In genomic region chr4:135658899-135659298, GRCm38 (mm10) we compare ENCODE assay signal across 20 mouse cellular contexts. TPM values are rescaled to one million over a fixed set of nuclear protein-coding genes. Genes with fewer than 3 reads are reported as not detected.
DNase-seq lines count a peak whose midpoint lies in the region; ATAC-seq and TF ChIP-seq lines count a peak whose summit lies in the region.
"Had no signal": no experiment of that assay in that cellular context is flagged by ENCODE, and none has a peak within 500 bp of the region (broad histone marks: within the 10 kb centered on the region; RNA-seq: fewer than 3 reads in every experiment).

No protein-coding gene starts in this region.

- H3K27ac ChIP-seq in heart, embryonic 14.5 days (replicated peaks in 1 of 2; ENCODE audit: control insufficient read depth in 1 of 2, insufficient read depth in 1 of 2, low read depth in 2 of 2, low read length in 2 of 2): peak overlapping the region; percentile 79 to 92
- peak overlapping the region; percentile 96 for H3K27ac ChIP-seq in heart, embryonic 16.5 days (ENCODE audit: low read length)
- 0 out of 2 replicates have a peak overlapping the region, but pooled peaks have one; percentile 13 for H3K27ac ChIP-seq in stomach, postnatal 0 days (replicated peaks)
- H3K27ac ChIP-seq: forebrain, embryonic 13.5 days; hindbrain, embryonic 12.5 days; kidney, postnatal 0 days; left cerebral cortex, adult 2 months had no signal

- intact Hi-C loops in heart, postnatal 10 days (cut with DNase I): no loop called here

- peak; percentile 91 for DNase-seq in heart, adult 11 months
- DNase-seq in heart, adult 18-20 months: no peak
- no peak for DNase-seq in heart, postnatal 10 days
- no peak for DNase-seq in stomach, postnatal 0 days (ENCODE audit: low spot score)
- DNase-seq in embryo, embryonic 10.5 days (ENCODE audit: low spot score): no peak
- DNase-seq: cerebellum, adult 8-10 months; cerebellum, postnatal 36 days; gastrocnemius, postnatal 36 days; kidney, adult 11 months; layer of hippocampus, adult 9-11 months; right cerebral cortex, adult 18-20 months; right cerebral cortex, postnatal 4 days; thymus, adult 2 months; thymus, postnatal 4 days had no signal

- H3K9me3 ChIP-seq in heart, embryonic 14.5 days (ENCODE audit: control insufficient read depth, low read length): no peaks in the 10 kb centered on the region
- no peaks in the 10 kb centered on the region; the same call in 1 of the 2 replicates for H3K9me3 ChIP-seq in heart, embryonic 16.5 days (replicated peaks; ENCODE audit: control insufficient read depth, low read length)
- H3K9me3 ChIP-seq in stomach, postnatal 0 days (ENCODE audit: control insufficient read depth, low read length): no peaks in the 10 kb centered on the region
- H3K9me3 ChIP-seq: forebrain, embryonic 13.5 days; hindbrain, embryonic 12.5 days had no signal

- ATAC-seq in heart, embryonic 14.5 days (ENCODE audit: insufficient number of reproducible peaks, insufficient read depth, low FRiP score, low read depth): no peak
- no peak for ATAC-seq in heart, embryonic 16.5 days (replicated peaks; ENCODE audit: extremely low read depth, insufficient read depth, low FRiP score)
- no peak for ATAC-seq in stomach, postnatal 0 days (ENCODE audit: low FRiP score, low TSS enrichment)
- ATAC-seq: forebrain, embryonic 13.5 days had no signal

- no peak overlapping the region for H3K4me3 ChIP-seq in heart, embryonic 14.5 days (ENCODE audit: control insufficient read depth in 1 of 2, insufficient read depth in 1 of 2, low read depth in 1 of 2, low read length in 2 of 2)
- no peak overlapping the region for H3K4me3 ChIP-seq in heart, embryonic 16.5 days (ENCODE audit: low read length)
- H3K4me3 ChIP-seq in stomach, postnatal 0 days (ENCODE audit: low read depth, low read length): no peak overlapping the region
- H3K4me3 ChIP-seq: forebrain, embryonic 13.5 days; hindbrain, embryonic 12.5 days; left cerebral cortex, adult 2 months had no signal

- H3K36me3 ChIP-seq in heart, embryonic 14.5 days (ENCODE audit: control insufficient read depth, insufficient read depth, low read length): no peaks in the 10 kb centered on the region
- H3K36me3 ChIP-seq in heart, embryonic 16.5 days (ENCODE audit: control insufficient read depth, insufficient read depth): no peaks in the 10 kb centered on the region
- H3K36me3 ChIP-seq in stomach, postnatal 0 days (ENCODE audit: control insufficient read depth, insufficient read depth, low read length): no peaks in the 10 kb centered on the region
- H3K36me3 ChIP-seq: hindbrain, embryonic 12.5 days had no signal

- no peak for TF ChIP-seq EP300 in stomach, postnatal 0 days (optimal IDR thresholded peaks at IDR 0.05)

- no peaks in the 10 kb centered on the region for H3K27me3 ChIP-seq in heart, embryonic 14.5 days (ENCODE audit: control insufficient read depth, insufficient read depth, low read length)
- H3K27me3 ChIP-seq in heart, embryonic 16.5 days (ENCODE audit: control insufficient read depth, insufficient read depth, low read length): no peaks in the 10 kb centered on the region
- no peaks in the 10 kb centered on the region for H3K27me3 ChIP-seq in stomach, postnatal 0 days (ENCODE audit: control insufficient read depth, insufficient read depth, low read length)
- H3K27me3 ChIP-seq: forebrain, embryonic 13.5 days; hindbrain, embryonic 12.5 days had no signal

- peak overlapping the region; percentile 34 for H3K4me2 ChIP-seq in heart, embryonic 14.5 days (ENCODE audit: low read length)
- H3K4me2 ChIP-seq in heart, embryonic 16.5 days (ENCODE audit: low read depth, low read length): 0 out of 2 replicates have a peak overlapping the region, but pooled peaks have one; percentile 10
- H3K4me2 ChIP-seq in stomach, postnatal 0 days (replicated peaks; ENCODE audit: low read depth): no peak overlapping the region
- H3K4me2 ChIP-seq: forebrain, embryonic 13.5 days; hindbrain, embryonic 12.5 days had no signal

- no peak for TF ChIP-seq CTCF in stomach, postnatal 0 days (IDR thresholded peaks at IDR 0.05; ENCODE audit: low read depth)

- no peak overlapping the region for H3K9ac ChIP-seq in heart, embryonic 14.5 days (ENCODE audit: low read length)
- no peak overlapping the region for H3K9ac ChIP-seq in heart, embryonic 16.5 days (ENCODE audit: low read length)
- no peak overlapping the region for H3K9ac ChIP-seq in stomach, postnatal 0 days (ENCODE audit: low read length)
- H3K9ac ChIP-seq: forebrain, embryonic 13.5 days; hindbrain, embryonic 12.5 days had no signal

- 34% methylated on average over 12 of the region's 12 CpGs for WGBS in heart, embryonic 14.5 days
- 37% methylated on average over 12 of the region's 12 CpGs for WGBS in heart, embryonic 16.5 days
- WGBS in stomach, postnatal 0 days: 72% methylated on average over 12 of the region's 12 CpGs

- peaks cover 57 to 61% of the 10 kb centered on the region in 2 experiments for H3K4me1 ChIP-seq in heart, embryonic 14.5 days (ENCODE audit: control insufficient read depth in 2 of 2, insufficient read depth in 2 of 2, low read length in 2 of 2)
- H3K4me1 ChIP-seq in heart, embryonic 16.5 days (ENCODE audit: control insufficient read depth, insufficient read depth, low read length): peaks cover 59% of the 10 kb centered on the region
- H3K4me1 ChIP-seq in stomach, postnatal 0 days (replicated peaks; ENCODE audit: control insufficient read depth, insufficient read depth): peaks cover 6% of the 10 kb centered on the region

RNA-seq across cellular contexts. Expression of gene Ifnlr1, which starts 27.2 kb away (rescaled TPM):
- 1 to 10 TPM; 1.8 to 2.0 TPM for total RNA-seq in heart, adult 18-20 months (2021)
- polyA plus RNA-seq in heart, embryonic 14.5 days (2014; fragmentation: Nextera tagmentation; extraction: Ambion mirVana): 0.65 and 0.98 TPM in 2 replicates
- 1 to 10 TPM; 3.4 to 4.1 TPM for total RNA-seq in heart, postnatal 10 days (2021)
- 0.66 and 0.69 TPM in 2 replicates for polyA plus RNA-seq in heart, embryonic 16.5 days (2015; fragmentation: Nextera tagmentation; extraction: Ambion mirVana)
- polyA plus RNA-seq in stomach, postnatal 0 days (2015; fragmentation: Nextera tagmentation; extraction: Ambion mirVana): 1.9 and 2.1 TPM in 2 replicates

Comparison
In these comparisons a context has a peak if more than half of its experiments do, and no peak if none do; other contexts are left out.
1. H3K27ac ChIP-seq: peak in every context shown above with its lines; median percentile 96 in heart, embryonic 16.5 days; 86 in heart, embryonic 14.5 days; 13 in stomach, postnatal 0 days.